Mouse (Mus musculus) retina, postnatal 7 days (tissue): ENCODE results near the gene Mpnd.

Experiments
- DNase-seq: peaks from one replicate; pipeline ENCODE4 v3.0.0-alpha.2; 2012; ENCODE audit warnings: low read depth, low spot score

The Mpnd gene

DNA sequence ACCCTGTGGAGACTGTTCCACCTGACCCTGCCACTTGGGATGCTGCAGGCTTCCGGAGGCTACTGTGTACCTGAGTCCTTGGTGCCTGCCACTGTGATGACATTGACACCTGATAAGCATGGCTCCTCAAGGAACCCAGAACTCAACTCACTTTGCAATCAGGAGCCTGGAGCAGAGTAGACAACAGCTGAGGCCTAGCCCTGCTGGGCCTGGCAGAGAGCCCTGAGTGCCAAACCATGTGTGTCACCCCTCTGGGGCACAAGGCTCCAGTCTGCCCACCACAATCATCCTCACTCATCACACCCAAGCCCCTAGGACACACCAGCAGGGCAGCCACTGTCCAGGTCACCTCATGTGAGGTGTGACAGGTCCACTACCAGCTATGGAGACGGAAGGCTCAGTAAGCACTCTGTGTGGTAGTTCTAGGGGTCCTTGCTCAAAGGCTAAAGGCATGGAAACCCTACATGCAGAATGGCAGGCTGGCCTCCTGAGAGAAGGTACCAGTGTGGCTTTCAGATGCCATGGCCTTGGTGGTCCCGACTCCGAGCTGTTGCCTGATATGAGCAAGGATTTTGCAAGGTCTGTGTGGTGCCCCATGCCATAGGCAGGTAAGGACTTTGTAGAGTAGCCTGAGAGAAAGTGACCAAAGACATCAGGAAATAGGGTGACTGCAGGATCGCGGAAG is 15.0 kb downstream of the Mpnd start:
- DNase-seq = no peak

DNA sequence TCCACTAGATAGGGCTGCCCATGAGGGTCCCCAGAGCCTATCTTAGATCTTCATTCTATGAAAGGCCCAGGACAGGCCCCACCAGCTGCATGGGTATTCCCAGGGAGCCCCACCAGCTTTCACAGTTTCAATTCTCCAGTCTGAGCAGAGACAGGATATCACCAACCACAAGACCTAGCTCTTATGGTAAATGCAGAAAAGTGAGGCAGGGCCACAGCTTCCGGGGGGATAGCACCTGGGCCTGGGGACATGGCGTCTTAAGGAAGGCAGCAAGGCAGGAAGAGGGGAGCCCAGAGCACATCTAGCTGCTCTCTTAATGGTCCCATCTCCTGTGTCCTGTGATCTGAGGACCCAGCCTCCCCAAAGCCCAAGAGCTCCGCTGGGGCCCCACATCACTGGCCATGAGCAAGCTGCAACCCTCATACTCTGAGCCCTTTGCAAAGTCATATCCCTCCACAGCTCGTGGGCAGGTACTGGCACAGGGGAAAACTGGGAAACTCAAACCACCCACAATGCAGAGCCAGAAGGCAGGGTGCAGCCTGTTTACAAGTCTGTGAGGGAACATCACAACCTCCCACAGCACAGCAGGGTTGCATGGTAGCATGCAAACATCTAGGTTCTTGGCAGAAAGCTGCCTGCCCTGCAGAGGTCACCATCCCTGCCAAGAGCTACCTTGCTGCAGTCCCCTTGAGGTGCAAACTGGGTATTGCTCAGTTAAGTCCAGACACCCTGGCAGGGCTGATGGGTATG is 15.8 kb downstream of the Mpnd start:
- DNase-seq = no peak

- no peak for DNase-seq
Measured at GRCm38 (mm10) chr17:56022131-56022988, 16.8 kb downstream of the Mpnd start.

GRCm38 (mm10) chr17:56022989-56023290 is 17.4 kb downstream of the Mpnd start:
- DNase-seq = no peak

GRCm38 (mm10) chr17:56023386-56023785 is 17.9 kb downstream of the Mpnd start:
- no peak for DNase-seq

GRCm38 (mm10) chr17:56024476-56024875 is 19.0 kb downstream of the Mpnd start:
- no peak for DNase-seq

GRCm38 (mm10) chr17:56024931-56025330 is 19.4 kb downstream of the Mpnd start:
- DNase-seq = no peak

- no peak for DNase-seq
Measured at GRCm38 (mm10) chr17:56026303-56026702, 20.8 kb downstream of the Mpnd start.

GRCm38 (mm10) chr17:56026881-56027280 is 21.4 kb downstream of the Mpnd start:
- no peak for DNase-seq

DNA sequence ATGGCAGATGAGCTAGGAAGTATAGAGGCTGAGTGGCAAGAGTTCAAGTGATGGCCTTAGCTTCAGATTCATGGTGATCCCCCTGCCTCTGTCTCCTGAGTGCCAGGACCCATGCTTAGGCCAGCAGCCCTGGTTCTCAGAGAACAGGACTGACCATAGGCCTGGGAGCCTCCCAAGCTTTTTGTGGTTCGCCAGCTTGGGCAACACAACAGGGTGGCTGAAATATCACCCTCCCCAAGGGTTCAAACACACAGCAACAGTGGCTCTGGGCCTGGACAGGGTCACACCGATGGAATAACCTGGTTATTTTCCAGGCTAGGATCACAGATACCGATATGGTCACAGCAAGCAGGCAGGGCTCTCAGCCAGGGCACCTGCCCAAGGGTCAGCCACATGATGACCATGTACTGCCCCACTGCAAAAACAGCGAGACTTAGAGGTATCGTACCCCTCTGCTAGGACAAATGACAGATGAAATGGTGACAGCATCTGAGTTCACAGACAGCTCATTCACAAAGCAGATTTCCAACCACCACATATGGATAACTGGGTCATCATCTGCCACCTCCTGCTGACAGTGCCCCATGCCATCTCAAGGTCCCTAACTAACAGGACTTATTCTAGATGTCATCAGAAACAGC is 22.4 kb downstream of the Mpnd start:
- no peak for DNase-seq

- no peak for DNase-seq
Measured at GRCm38 (mm10) chr17:56030238-56030870, 24.8 kb downstream of the Mpnd start.

- no peak for DNase-seq
Measured at GRCm38 (mm10) chr17:56030919-56031318, 25.4 kb downstream of the Mpnd start.

GRCm38 (mm10) chr17:56031431-56031830 is 25.9 kb downstream of the Mpnd start:
- DNase-seq = no peak

GRCm38 (mm10) chr17:56032127-56032733 is 26.7 kb downstream of the Mpnd start:
- no peak for DNase-seq

DNA sequence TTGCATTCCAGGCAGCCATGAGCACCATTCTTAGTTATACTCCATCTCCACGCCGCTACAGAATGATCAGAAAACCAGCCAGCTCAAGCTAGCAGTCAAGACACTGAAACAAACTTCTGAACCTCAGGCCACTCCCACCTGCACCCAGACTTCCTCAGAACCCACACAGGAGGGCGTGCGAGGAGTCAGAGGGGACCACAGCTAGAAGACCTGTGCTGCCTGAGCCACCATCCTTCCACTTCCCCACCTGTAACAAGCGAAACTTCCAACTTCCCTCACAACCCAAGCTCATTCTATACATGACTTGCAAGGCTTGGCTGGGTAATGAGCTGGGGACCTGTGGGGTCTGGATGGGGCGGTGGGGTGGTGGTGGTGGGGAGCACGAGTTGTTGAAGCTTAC is 27.3 kb downstream of the Mpnd start:
- DNase-seq = no peak

GRCm38 (mm10) chr17:56034040-56034725 is 28.7 kb downstream of the Mpnd start:
- DNase-seq = no peak

DNA sequence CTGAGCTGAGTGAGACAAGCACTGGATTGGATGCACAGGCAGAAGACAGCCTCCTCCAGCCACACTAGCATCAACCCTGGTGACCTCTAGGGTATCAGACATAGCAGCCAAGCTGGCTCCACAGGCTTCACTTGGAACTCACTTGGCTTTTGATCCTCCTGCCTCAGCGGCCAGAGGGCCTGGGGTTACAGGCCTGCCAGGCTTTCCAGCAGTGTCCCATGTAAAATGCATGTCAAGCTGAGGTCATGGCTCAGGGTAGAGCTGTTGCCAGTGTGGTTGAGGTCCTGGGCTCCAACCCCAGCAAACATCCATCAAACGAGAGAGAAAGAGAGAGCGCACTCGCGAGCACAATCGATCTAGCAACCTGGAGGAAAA is 29.2 kb downstream of the Mpnd start:
- DNase-seq = no peak

DNA sequence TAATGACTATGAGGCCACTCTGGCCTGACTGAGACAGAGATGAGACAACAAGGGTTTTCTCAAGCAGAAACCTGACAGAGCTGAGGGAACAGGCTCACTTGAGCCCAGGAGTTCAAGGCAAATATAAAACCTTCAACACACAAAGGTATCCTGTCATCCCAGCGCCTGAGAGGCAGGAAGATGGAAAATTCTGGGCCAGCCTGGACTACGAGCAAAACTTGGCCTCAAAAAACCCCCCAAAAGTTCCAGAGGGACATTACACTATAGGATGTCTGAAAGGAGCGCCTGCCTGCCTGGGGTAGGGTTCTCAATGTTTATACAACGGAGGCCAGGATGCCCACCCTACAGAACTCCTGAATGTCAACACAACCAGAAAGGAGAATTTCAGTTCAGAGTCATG is 29.7 kb downstream of the Mpnd start:
- DNase-seq = no peak

GRCm38 (mm10) chr17:56036176-56036900 is 30.8 kb downstream of the Mpnd start, which contains the start of gene Sh3gl1:
Gene Sh3gl1 (minus strand): TSS chr17:56036635.
- peak; percentile 99 for DNase-seq

- DNase-seq = no peak
Measured at GRCm38 (mm10) chr17:56036901-56037287, 31.4 kb downstream of the Mpnd start.
